Mouse (Mus musculus): ENCODE results near the gene Fam13a. TPM values are rescaled to one million over a fixed set of nuclear protein-coding genes. Genes with fewer than 3 reads are reported as not detected.
A peak's percentile ranks its signal among the peaks of the same experiment; 100 is the strongest.

The Fam13a gene
- polyA plus RNA-seq, 1 experiment from 2014 or later: 8.0 TPM

- ATAC-seq (ENCODE audit: low FRiP score, low TSS enrichment) (0 out of 2 replicates have a peak, but pooled peaks have one; percentile 40), DNase-seq (ENCODE audit: low spot score) (no peak)
- H3K27me3 ChIP-seq (ENCODE audit: control insufficient read depth, insufficient read depth, low read length): no peaks in the 10 kb centered on the region
- TF ChIP-seq CTCF (IDR thresholded peaks at IDR 0.05; ENCODE audit: low read depth) (no peak), EP300 (optimal IDR thresholded peaks at IDR 0.05) (no peak)
- H3K9me3 ChIP-seq (ENCODE audit: control insufficient read depth, low read length): no peaks in the 10 kb centered on the region
- no peak overlapping the region for H3K27ac ChIP-seq (replicated peaks)
- H3K4me1 ChIP-seq (replicated peaks; ENCODE audit: control insufficient read depth, insufficient read depth): no peaks in the 10 kb centered on the region
- H3K36me3 ChIP-seq (ENCODE audit: control insufficient read depth, insufficient read depth, low read length): no peaks in the 10 kb centered on the region
- H3K9ac ChIP-seq (ENCODE audit: low read length): no peak overlapping the region
- whole genome bisulfite sequencing: 78% methylated on average over 1 of the region's 1 CpGs
- H3K4me2 ChIP-seq (replicated peaks; ENCODE audit: low read depth): no peak overlapping the region
- H3K4me3 ChIP-seq (ENCODE audit: low read depth, low read length): no peak overlapping the region
Measured at GRCm38 (mm10) chr6:58972873-58973272, 51.5 kb downstream of the Fam13a start.

GRCm38 (mm10) chr6:58968272-58968671 lies 56.1 kb downstream of the Fam13a start:
- Histone ChIP-seq H3K36me3 (ENCODE audit: control insufficient read depth, insufficient read depth, low read length) (no peaks in the 10 kb centered on the region), H3K27me3 (ENCODE audit: control insufficient read depth, insufficient read depth, low read length) (no peaks in the 10 kb centered on the region), H3K9me3 (ENCODE audit: control insufficient read depth, low read length) (no peaks in the 10 kb centered on the region), H3K9ac (ENCODE audit: low read length) (no peak overlapping the region), H3K4me1 (replicated peaks; ENCODE audit: control insufficient read depth, insufficient read depth) (no peaks in the 10 kb centered on the region), H3K4me2 (replicated peaks; ENCODE audit: low read depth) (no peak overlapping the region), H3K4me3 (ENCODE audit: low read depth, low read length) (no peak overlapping the region), H3K27ac (replicated peaks) (no peak overlapping the region)
- no peak for TF ChIP-seq CTCF (IDR thresholded peaks at IDR 0.05; ENCODE audit: low read depth)
- no peak for TF ChIP-seq EP300 (optimal IDR thresholded peaks at IDR 0.05)
- 72% methylated on average over 3 of the region's 3 CpGs for WGBS
- ATAC-seq (ENCODE audit: low FRiP score, low TSS enrichment) (no peak), DNase-seq (ENCODE audit: low spot score) (no peak)

- ATAC-seq (ENCODE audit: low FRiP score, low TSS enrichment): no peak
- TF ChIP-seq CTCF (IDR thresholded peaks at IDR 0.05; ENCODE audit: low read depth): no peak
- no peak for TF ChIP-seq EP300 (optimal IDR thresholded peaks at IDR 0.05)
- Histone ChIP-seq H3K27ac (replicated peaks) (no peak overlapping the region), H3K36me3 (ENCODE audit: control insufficient read depth, insufficient read depth, low read length) (no peaks in the 10 kb centered on the region), H3K27me3 (ENCODE audit: control insufficient read depth, insufficient read depth, low read length) (no peaks in the 10 kb centered on the region), H3K9me3 (ENCODE audit: control insufficient read depth, low read length) (no peaks in the 10 kb centered on the region), H3K4me3 (ENCODE audit: low read depth, low read length) (no peak overlapping the region), H3K9ac (ENCODE audit: low read length) (no peak overlapping the region), H3K4me2 (replicated peaks; ENCODE audit: low read depth) (peak overlapping the region; percentile 29), H3K4me1 (replicated peaks; ENCODE audit: control insufficient read depth, insufficient read depth) (no peaks in the 10 kb centered on the region)
- WGBS: 30% methylated on average over 12 of the region's 12 CpGs
- DNase-seq (ENCODE audit: low spot score): no peak
Measured at GRCm38 (mm10) chr6:58965071-58965831, 59.1 kb downstream of the Fam13a start.

- no peak for ATAC-seq (ENCODE audit: low FRiP score, low TSS enrichment)
- DNase-seq (ENCODE audit: low spot score): no peak
- Histone ChIP-seq H3K27me3 (ENCODE audit: control insufficient read depth, insufficient read depth, low read length) (no peaks in the 10 kb centered on the region), H3K4me3 (ENCODE audit: low read depth, low read length) (no peak overlapping the region), H3K4me1 (replicated peaks; ENCODE audit: control insufficient read depth, insufficient read depth) (no peaks in the 10 kb centered on the region), H3K36me3 (ENCODE audit: control insufficient read depth, insufficient read depth, low read length) (no peaks in the 10 kb centered on the region), H3K9ac (ENCODE audit: low read length) (no peak overlapping the region), H3K27ac (replicated peaks) (no peak overlapping the region), H3K9me3 (ENCODE audit: control insufficient read depth, low read length) (no peaks in the 10 kb centered on the region), H3K4me2 (replicated peaks; ENCODE audit: low read depth) (no peak overlapping the region)
- no peak for TF ChIP-seq EP300 (optimal IDR thresholded peaks at IDR 0.05)
- no peak for TF ChIP-seq CTCF (IDR thresholded peaks at IDR 0.05; ENCODE audit: low read depth)
Measured at GRCm38 (mm10) chr6:58964565-58964964, 59.8 kb downstream of the Fam13a start.

GRCm38 (mm10) chr6:58964091-58964490 lies 60.3 kb downstream of the Fam13a start:
- Histone ChIP-seq H3K4me2 (replicated peaks; ENCODE audit: low read depth) (no peak overlapping the region), H3K4me3 (ENCODE audit: low read depth, low read length) (no peak overlapping the region), H3K4me1 (replicated peaks; ENCODE audit: control insufficient read depth, insufficient read depth) (no peaks in the 10 kb centered on the region), H3K27me3 (ENCODE audit: control insufficient read depth, insufficient read depth, low read length) (no peaks in the 10 kb centered on the region), H3K9ac (ENCODE audit: low read length) (no peak overlapping the region), H3K9me3 (ENCODE audit: control insufficient read depth, low read length) (no peaks in the 10 kb centered on the region), H3K36me3 (ENCODE audit: control insufficient read depth, insufficient read depth, low read length) (no peaks in the 10 kb centered on the region), H3K27ac (replicated peaks) (no peak overlapping the region)
- ATAC-seq (ENCODE audit: low FRiP score, low TSS enrichment) (no peak), DNase-seq (ENCODE audit: low spot score) (no peak)
- 96% methylated on average over 2 of the region's 2 CpGs for WGBS
- TF ChIP-seq EP300 (optimal IDR thresholded peaks at IDR 0.05) (no peak), CTCF (IDR thresholded peaks at IDR 0.05; ENCODE audit: low read depth) (no peak)

- Histone ChIP-seq H3K27me3 (ENCODE audit: control insufficient read depth, insufficient read depth, low read length) (no peaks in the 10 kb centered on the region), H3K27ac (replicated peaks) (no peak overlapping the region), H3K4me1 (replicated peaks; ENCODE audit: control insufficient read depth, insufficient read depth) (no peaks in the 10 kb centered on the region), H3K4me2 (replicated peaks; ENCODE audit: low read depth) (no peak overlapping the region), H3K4me3 (ENCODE audit: low read depth, low read length) (no peak overlapping the region), H3K9ac (ENCODE audit: low read length) (no peak overlapping the region), H3K36me3 (ENCODE audit: control insufficient read depth, insufficient read depth, low read length) (no peaks in the 10 kb centered on the region), H3K9me3 (ENCODE audit: control insufficient read depth, low read length) (no peaks in the 10 kb centered on the region)
- no peak for TF ChIP-seq EP300 (optimal IDR thresholded peaks at IDR 0.05)
- ATAC-seq (ENCODE audit: low FRiP score, low TSS enrichment) (no peak), DNase-seq (ENCODE audit: low spot score) (no peak)
- WGBS: 57% methylated on average over 5 of the region's 5 CpGs
Measured at GRCm38 (mm10) chr6:58962691-58963090, 61.7 kb downstream of the Fam13a start.

All from stomach, postnatal 0 days (tissue).